Mouse (Mus musculus): ENCODE measurements at regions not wholly inside any gene's neighbourhood (a gene's known extent, or its start where the extent isn't known, plus 50 kb on each side); places are given as distances from the start of the nearest gene placed in this dataset.

- Histone ChIP-seq H3K4me3 (replicated peaks; ENCODE audit: low read length) (no peak overlapping the region), H3K36me3 (replicated peaks; ENCODE audit: control insufficient read depth, insufficient read depth) (no peaks in the 10 kb centered on the region), H3K27ac (0 out of 2 replicates have a peak overlapping the region, but pooled peaks have one; percentile 9), H3K9ac (no peak overlapping the region), H3K4me2 (replicated peaks) (no peak overlapping the region), H3K27me3 (ENCODE audit: control insufficient read depth, insufficient read depth, low read length) (no peaks in the 10 kb centered on the region), H3K9me3 (ENCODE audit: control insufficient read depth, low read length) (no peaks in the 10 kb centered on the region), H3K4me1 (replicated peaks; ENCODE audit: control insufficient read depth, insufficient read depth, low read length) (peaks cover 10% of the 10 kb centered on the region)
- DNase-seq (ENCODE audit: low spot score): no peak
- peak; percentile 60; the same call in 1 of the 2 replicates for ATAC-seq (ENCODE audit: low FRiP score)
- 40% methylated on average over 10 of the region's 10 CpGs for WGBS
Measured at GRCm38 (mm10) chr1:88623040-88623439, 79.0 kb downstream of the Arl4c start.

DNA sequence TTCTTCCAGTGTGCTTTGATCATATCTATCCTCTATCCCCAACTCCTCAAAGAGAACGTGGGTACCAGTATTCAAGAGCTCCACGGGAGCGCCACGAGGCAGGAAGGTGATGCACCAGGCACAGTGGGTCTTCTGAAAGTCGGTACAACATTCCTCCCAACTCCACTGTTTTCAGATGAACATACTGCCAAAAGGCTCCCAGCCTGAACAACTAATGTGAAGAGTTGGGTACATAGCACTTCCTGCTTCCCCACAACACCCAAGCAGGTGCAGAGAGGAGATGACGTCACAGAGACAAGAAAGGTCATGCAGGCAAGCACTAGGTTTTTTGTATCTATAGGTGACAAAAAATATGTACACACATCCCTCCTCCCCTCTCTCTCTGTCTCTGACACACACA lies 79.7 kb downstream of the Arl4c start:
- WGBS: 85% methylated on average over 6 of the region's 6 CpGs
- Histone ChIP-seq H3K4me2 (replicated peaks) (no peak overlapping the region), H3K4me1 (replicated peaks; ENCODE audit: control insufficient read depth, insufficient read depth, low read length) (peaks cover 10% of the 10 kb centered on the region), H3K27ac (no peak overlapping the region), H3K36me3 (replicated peaks; ENCODE audit: control insufficient read depth, insufficient read depth) (no peaks in the 10 kb centered on the region), H3K4me3 (replicated peaks; ENCODE audit: low read length) (no peak overlapping the region), H3K9me3 (ENCODE audit: control insufficient read depth, low read length) (no peaks in the 10 kb centered on the region), H3K9ac (no peak overlapping the region), H3K27me3 (ENCODE audit: control insufficient read depth, insufficient read depth, low read length) (no peaks in the 10 kb centered on the region)
- no peak for DNase-seq (ENCODE audit: low spot score)
- no peak for ATAC-seq (ENCODE audit: low FRiP score)

- H3K9ac ChIP-seq: no peak overlapping the region
- peaks cover 10% of the 10 kb centered on the region for H3K4me1 ChIP-seq (replicated peaks; ENCODE audit: control insufficient read depth, insufficient read depth, low read length)
- no peak overlapping the region for H3K4me2 ChIP-seq (replicated peaks)
- no peak for ATAC-seq (ENCODE audit: low FRiP score)
- H3K4me3 ChIP-seq (replicated peaks; ENCODE audit: low read length): no peak overlapping the region
- H3K9me3 ChIP-seq (ENCODE audit: control insufficient read depth, low read length): no peaks in the 10 kb centered on the region
- H3K36me3 ChIP-seq (replicated peaks; ENCODE audit: control insufficient read depth, insufficient read depth): no peaks in the 10 kb centered on the region
- H3K27me3 ChIP-seq (ENCODE audit: control insufficient read depth, insufficient read depth, low read length): no peaks in the 10 kb centered on the region
- WGBS: 80% methylated on average over 2 of the region's 2 CpGs
- no peak overlapping the region for H3K27ac ChIP-seq
- no peak for DNase-seq (ENCODE audit: low spot score)
Measured at GRCm38 (mm10) chr1:88621214-88621613, 80.8 kb downstream of the Arl4c start.

GRCm38 (mm10) chr1:88613007-88613406 lies 89.0 kb downstream of the Arl4c start:
- no peak overlapping the region for H3K4me2 ChIP-seq (replicated peaks)
- no peak overlapping the region for H3K4me3 ChIP-seq (replicated peaks; ENCODE audit: low read length)
- DNase-seq (ENCODE audit: low spot score) (no peak), ATAC-seq (ENCODE audit: low FRiP score) (no peak)
- no peak overlapping the region for H3K27ac ChIP-seq
- 13% methylated on average over 2 of the region's 2 CpGs for WGBS
- no peaks in the 10 kb centered on the region for H3K9me3 ChIP-seq (ENCODE audit: control insufficient read depth, low read length)
- H3K4me1 ChIP-seq (replicated peaks; ENCODE audit: control insufficient read depth, insufficient read depth, low read length): no peaks in the 10 kb centered on the region
- H3K36me3 ChIP-seq (replicated peaks; ENCODE audit: control insufficient read depth, insufficient read depth): no peaks in the 10 kb centered on the region
- no peak overlapping the region for H3K9ac ChIP-seq
- no peaks in the 10 kb centered on the region for H3K27me3 ChIP-seq (ENCODE audit: control insufficient read depth, insufficient read depth, low read length)

DNA sequence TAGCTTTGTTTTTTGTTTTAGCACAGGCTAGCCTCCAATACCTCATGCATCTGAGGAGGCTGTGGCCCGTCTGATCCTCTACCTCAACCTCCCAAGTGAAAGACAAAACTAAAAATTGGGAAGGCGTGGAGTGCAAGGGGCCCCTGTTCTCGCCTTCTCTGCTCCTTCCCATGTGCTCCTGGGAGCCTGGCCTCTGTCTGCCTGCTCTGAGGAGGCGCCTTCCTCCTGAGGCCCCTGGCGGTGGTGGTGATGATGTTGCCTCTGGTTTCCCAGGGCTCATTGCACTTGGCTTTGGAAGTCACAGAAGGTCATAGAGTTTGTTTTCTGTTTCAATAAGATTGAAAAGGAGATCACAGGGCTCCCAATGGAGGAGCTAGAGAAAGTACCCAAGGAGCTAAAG lies 90.8 kb downstream of the Arl4c start:
- Histone ChIP-seq H3K36me3 (replicated peaks; ENCODE audit: control insufficient read depth, insufficient read depth) (no peaks in the 10 kb centered on the region), H3K9ac (no peak overlapping the region), H3K27me3 (ENCODE audit: control insufficient read depth, insufficient read depth, low read length) (no peaks in the 10 kb centered on the region), H3K27ac (no peak overlapping the region), H3K4me1 (replicated peaks; ENCODE audit: control insufficient read depth, insufficient read depth, low read length) (no peaks in the 10 kb centered on the region), H3K4me2 (replicated peaks) (no peak overlapping the region), H3K9me3 (ENCODE audit: control insufficient read depth, low read length) (no peaks in the 10 kb centered on the region), H3K4me3 (replicated peaks; ENCODE audit: low read length) (no peak overlapping the region)
- ATAC-seq (ENCODE audit: low FRiP score) (no peak), DNase-seq (ENCODE audit: low spot score) (no peak)
- WGBS: 89% methylated on average over 5 of the region's 5 CpGs

DNA sequence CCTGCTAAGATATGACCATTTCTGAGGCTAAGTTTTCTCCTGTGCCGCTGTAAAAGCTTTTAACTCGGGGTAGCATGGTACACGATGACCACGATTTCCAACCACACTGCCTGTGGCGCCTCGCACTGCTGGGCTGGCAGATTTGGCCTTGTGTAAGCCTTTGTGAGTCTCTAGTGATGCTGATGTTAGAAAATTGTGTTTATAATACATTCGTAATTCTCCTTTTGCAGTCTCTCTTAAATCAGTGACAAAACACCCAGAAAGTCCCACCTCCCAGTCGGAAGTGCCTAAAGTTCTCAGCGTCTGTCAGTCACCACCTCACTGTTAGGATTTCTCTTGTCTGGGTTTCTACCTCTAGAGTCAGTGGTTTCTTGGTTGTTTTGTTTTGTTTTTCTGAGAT lies 91.2 kb downstream of the Arl4c start:
- Histone ChIP-seq H3K27ac (no peak overlapping the region), H3K4me3 (replicated peaks; ENCODE audit: low read length) (no peak overlapping the region), H3K9ac (no peak overlapping the region), H3K4me2 (replicated peaks) (no peak overlapping the region), H3K4me1 (replicated peaks; ENCODE audit: control insufficient read depth, insufficient read depth, low read length) (no peaks in the 10 kb centered on the region), H3K36me3 (replicated peaks; ENCODE audit: control insufficient read depth, insufficient read depth) (no peaks in the 10 kb centered on the region), H3K27me3 (ENCODE audit: control insufficient read depth, insufficient read depth, low read length) (no peaks in the 10 kb centered on the region), H3K9me3 (ENCODE audit: control insufficient read depth, low read length) (no peaks in the 10 kb centered on the region)
- DNase-seq (ENCODE audit: low spot score) (no peak), ATAC-seq (ENCODE audit: low FRiP score) (no peak)
- 96% methylated on average over 9 of the region's 9 CpGs for WGBS

DNA sequence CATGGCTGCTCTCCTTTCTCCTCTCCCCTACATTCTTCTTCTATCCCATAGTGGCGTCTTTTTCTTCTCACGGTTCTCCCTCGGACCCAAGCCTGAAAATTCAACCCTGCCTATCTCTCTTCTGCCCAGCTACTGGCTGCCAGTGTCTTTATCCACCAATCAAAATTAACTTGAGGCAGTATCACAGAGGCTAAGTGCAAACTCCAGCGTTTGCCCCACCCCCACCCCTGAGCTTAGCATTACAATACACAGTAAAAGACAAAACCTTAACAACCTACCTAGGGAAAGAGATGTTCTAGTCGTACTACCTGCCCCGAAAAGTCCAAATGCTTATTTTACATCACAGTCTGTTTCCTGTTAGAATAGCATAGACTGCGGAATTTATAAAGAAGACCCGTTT lies 93.2 kb downstream of the Arl4c start:
- no peak overlapping the region for H3K4me3 ChIP-seq (replicated peaks; ENCODE audit: low read length)
- H3K27me3 ChIP-seq (ENCODE audit: control insufficient read depth, insufficient read depth, low read length): no peaks in the 10 kb centered on the region
- no peaks in the 10 kb centered on the region for H3K4me1 ChIP-seq (replicated peaks; ENCODE audit: control insufficient read depth, insufficient read depth, low read length)
- DNase-seq (ENCODE audit: low spot score): no peak
- H3K36me3 ChIP-seq (replicated peaks; ENCODE audit: control insufficient read depth, insufficient read depth): no peaks in the 10 kb centered on the region
- no peak for ATAC-seq (ENCODE audit: low FRiP score)
- WGBS: 45% methylated on average over 8 of the region's 8 CpGs
- H3K9me3 ChIP-seq (ENCODE audit: control insufficient read depth, low read length): no peaks in the 10 kb centered on the region
- H3K4me2 ChIP-seq (replicated peaks): no peak overlapping the region
- H3K27ac ChIP-seq: no peak overlapping the region
- H3K9ac ChIP-seq: no peak overlapping the region

DNA sequence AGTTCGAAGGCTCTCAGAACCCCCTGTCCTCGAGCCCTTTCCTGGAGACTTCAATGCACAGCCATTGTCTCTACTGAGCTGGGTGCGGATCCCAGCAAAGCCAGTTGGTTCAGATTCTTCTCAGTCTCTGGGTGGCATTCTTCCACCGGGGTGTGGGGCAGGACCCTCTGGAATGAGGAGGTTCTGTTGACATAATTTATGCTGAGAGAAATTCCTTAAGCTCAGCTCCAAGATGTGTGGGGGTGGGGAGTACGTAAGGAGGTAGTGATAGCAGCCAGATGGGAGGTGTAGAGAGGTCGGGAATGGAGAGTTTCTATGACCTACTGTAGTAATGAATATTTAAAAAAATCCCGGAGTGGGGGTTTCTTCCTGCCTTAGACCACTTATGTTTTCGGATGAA lies 93.8 kb downstream of the Arl4c start:
- no peak overlapping the region for H3K27ac ChIP-seq
- no peak for DNase-seq (ENCODE audit: low spot score)

GRCm38 (mm10) chr1:88605616-88606190 lies 95.8 kb upstream of the Glrp1 start:
- Histone ChIP-seq H3K4me1 (replicated peaks; ENCODE audit: control insufficient read depth, insufficient read depth, low read length) (no peaks in the 10 kb centered on the region), H3K27ac (no peak overlapping the region)
- 67% methylated on average over 14 of the region's 14 CpGs for WGBS

More for the DNA sequence above, 93.8 kb downstream of the Arl4c start:
- Histone ChIP-seq H3K4me1 (replicated peaks; ENCODE audit: control insufficient read depth, insufficient read depth, low read length) (no peaks in the 10 kb centered on the region), H3K4me3 (replicated peaks; ENCODE audit: low read length) (no peak overlapping the region), H3K9ac (no peak overlapping the region), H3K36me3 (replicated peaks; ENCODE audit: control insufficient read depth, insufficient read depth) (no peaks in the 10 kb centered on the region), H3K4me2 (replicated peaks) (no peak overlapping the region), H3K27me3 (ENCODE audit: control insufficient read depth, insufficient read depth, low read length) (no peaks in the 10 kb centered on the region), H3K9me3 (ENCODE audit: control insufficient read depth, low read length) (no peaks in the 10 kb centered on the region)
- 52% methylated on average over 8 of the region's 8 CpGs for WGBS
- no peak for ATAC-seq (ENCODE audit: low FRiP score)

DNA sequence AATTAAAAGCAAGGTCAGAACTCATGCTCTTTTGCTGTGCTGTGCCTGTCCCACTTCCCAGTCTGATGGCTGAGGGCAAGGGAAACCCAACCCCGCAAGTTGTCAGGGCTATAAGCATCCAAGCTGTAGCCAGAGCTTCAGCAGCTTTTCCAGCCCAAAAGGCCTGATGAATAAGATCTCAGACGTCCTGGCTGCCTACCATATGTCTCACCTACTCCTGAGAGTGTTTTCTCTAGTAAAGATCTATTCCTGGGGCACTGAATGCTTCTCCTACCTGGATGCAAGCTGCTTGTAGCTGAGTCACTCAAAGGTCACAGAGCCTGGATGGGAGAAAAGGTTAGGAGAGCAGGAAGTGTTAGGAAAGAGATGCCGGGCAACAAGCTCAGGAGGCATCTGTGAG lies 92.4 kb upstream of the Glrp1 start:
- no peak overlapping the region for H3K4me3 ChIP-seq (replicated peaks; ENCODE audit: low read length)
- H3K36me3 ChIP-seq (replicated peaks; ENCODE audit: control insufficient read depth, insufficient read depth): no peaks in the 10 kb centered on the region
- no peak for DNase-seq (ENCODE audit: low spot score)
- H3K9ac ChIP-seq: no peak overlapping the region
- no peak overlapping the region for H3K27ac ChIP-seq
- H3K9me3 ChIP-seq (ENCODE audit: control insufficient read depth, low read length): no peaks in the 10 kb centered on the region
- no peaks in the 10 kb centered on the region for H3K27me3 ChIP-seq (ENCODE audit: control insufficient read depth, insufficient read depth, low read length)
- no peak overlapping the region for H3K4me2 ChIP-seq (replicated peaks)
- H3K4me1 ChIP-seq (replicated peaks; ENCODE audit: control insufficient read depth, insufficient read depth, low read length): no peaks in the 10 kb centered on the region
- ATAC-seq (ENCODE audit: low FRiP score): no peak
- WGBS: 84% methylated on average over 3 of the region's 3 CpGs

More at GRCm38 (mm10) chr1:88605616-88606190, 95.8 kb upstream of the Glrp1 start:
- Histone ChIP-seq H3K4me2 (replicated peaks) (no peak overlapping the region), H3K9me3 (ENCODE audit: control insufficient read depth, low read length) (no peaks in the 10 kb centered on the region), H3K4me3 (replicated peaks; ENCODE audit: low read length) (no peak overlapping the region), H3K9ac (no peak overlapping the region), H3K36me3 (replicated peaks; ENCODE audit: control insufficient read depth, insufficient read depth) (no peaks in the 10 kb centered on the region), H3K27me3 (ENCODE audit: control insufficient read depth, insufficient read depth, low read length) (no peaks in the 10 kb centered on the region)
- no peak for ATAC-seq (ENCODE audit: low FRiP score)
- DNase-seq (ENCODE audit: low spot score): no peak
